Mouse (Mus musculus): ENCODE results near the gene Appbp2.

The Appbp2 gene

GRCm38 (mm10) chr11:85234990-85235841 is at the start of gene Appbp2:
Gene Appbp2 (minus strand): TSS chr11:85235130.
- DNase-seq: peak; percentile 85

- no peak for DNase-seq
These were observed 46.4 kb upstream of the Appbp2 start for GRCm38 (mm10) chr11:85281219-85281878.

GRCm38 (mm10) chr11:85278175-85278574 is 43.2 kb upstream of the Appbp2 start:
- no peak for DNase-seq

GRCm38 (mm10) chr11:85277609-85278008 is 42.7 kb upstream of the Appbp2 start:
- no peak for DNase-seq

- DNase-seq: no peak
These were observed 40.2 kb upstream of the Appbp2 start for GRCm38 (mm10) chr11:85275151-85275550.

GRCm38 (mm10) chr11:85273299-85273698 is 38.4 kb upstream of the Appbp2 start:
- no peak for DNase-seq

- DNase-seq: peak; percentile 26
These were observed 35.7 kb upstream of the Appbp2 start for GRCm38 (mm10) chr11:85270631-85271030.

GRCm38 (mm10) chr11:85267393-85267792 is 32.5 kb upstream of the Appbp2 start:
- no peak for DNase-seq

GRCm38 (mm10) chr11:85264635-85265034 is 29.7 kb upstream of the Appbp2 start:
- no peak for DNase-seq

- peak; percentile 73 for DNase-seq
These were observed 26.3 kb upstream of the Appbp2 start for GRCm38 (mm10) chr11:85261192-85261591.

GRCm38 (mm10) chr11:85258966-85259365 is 24.0 kb upstream of the Appbp2 start:
- no peak for DNase-seq

GRCm38 (mm10) chr11:85255471-85256027 is 20.6 kb upstream of the Appbp2 start:
- DNase-seq: no peak

- DNase-seq: no peak
These were observed 18.7 kb upstream of the Appbp2 start for GRCm38 (mm10) chr11:85253641-85254040.

- DNase-seq: no peak
These were observed 18.1 kb upstream of the Appbp2 start for GRCm38 (mm10) chr11:85253006-85253405.

GRCm38 (mm10) chr11:85251955-85252354 is 17.0 kb upstream of the Appbp2 start:
- no peak for DNase-seq

- no peak for DNase-seq
These were observed 15.5 kb upstream of the Appbp2 start for GRCm38 (mm10) chr11:85250467-85250866.

- no peak for DNase-seq
These were observed 14.4 kb upstream of the Appbp2 start for GRCm38 (mm10) chr11:85249338-85249737.

- DNase-seq: no peak
These were observed 13.2 kb upstream of the Appbp2 start for GRCm38 (mm10) chr11:85248151-85248550.

GRCm38 (mm10) chr11:85241226-85241625 is 6.3 kb upstream of the Appbp2 start:
- DNase-seq: no peak

- DNase-seq: no peak
These were observed 5.3 kb upstream of the Appbp2 start for GRCm38 (mm10) chr11:85240211-85240610.

- DNase-seq: peak; percentile 79
These were observed 454 bp downstream of the Appbp2 start for GRCm38 (mm10) chr11:85234363-85234989.

- no peak for DNase-seq
These were observed 1.2 kb downstream of the Appbp2 start for GRCm38 (mm10) chr11:85233676-85234210.

- DNase-seq: no peak
These were observed 11.7 kb downstream of the Appbp2 start for GRCm38 (mm10) chr11:85223248-85223647.

Data from cerebellum, adult 8-10 months (tissue).